Mouse (Mus musculus): ENCODE results near the gene Pax4.

Pax4 gene

GRCm38 (mm10) chr6:28396051-28396852 is 52.9 kb downstream of the Pax4 start:
- no peak for DNase-seq
